Mouse (Mus musculus) myocyte (in vitro differentiated cells): ENCODE measurements around the gene Nrros.

Source experiments
- E2F4 ChIP-seq: IDR thresholded peaks from one replicate; pipeline ENCODE4 v1.6.1; 2011; ENCODE audit warnings: mild to moderate bottlenecking, control low read depth, moderate library complexity; ENCODE audit not compliant: insufficient read depth
- MAX ChIP-seq: IDR thresholded peaks from one replicate; pipeline ENCODE4 v1.6.1; 2011; ENCODE audit warnings: low read depth, mild to moderate bottlenecking, control low read depth
- MYOD1 ChIP-seq, 3 experiments: IDR thresholded peaks; one replicate each; pipeline ENCODE4 v1.6.1; 2011; ENCODE audit warnings: control low read depth in 2 of 3, low read depth in 2 of 3, mild to moderate bottlenecking in 2 of 3, moderate library complexity in 1 of 3; ENCODE audit not compliant: insufficient read length in 2 of 3, control insufficient read depth in 1 of 3
- MYOG ChIP-seq, 3 experiments: IDR thresholded peaks; one replicate each; pipeline ENCODE4 v1.6.1; 2011; ENCODE audit warnings: control low read depth in 2 of 3, low read depth in 2 of 3, mild to moderate bottlenecking in 2 of 3; ENCODE audit not compliant: insufficient read length in 2 of 3, control insufficient read depth in 1 of 3, insufficient read depth in 1 of 3
- POLR2A ChIP-seq: IDR thresholded peaks from one replicate; pipeline ENCODE4 v1.6.1; 2011; ENCODE audit warnings: low read depth, mild to moderate bottlenecking, control low read depth, moderate library complexity; ENCODE audit not compliant: insufficient read length
- TCF12 ChIP-seq: IDR thresholded peaks from one replicate; pipeline ENCODE4 v1.6.1; 2011; ENCODE audit warnings: mild to moderate bottlenecking, control low read depth; ENCODE audit not compliant: poor library complexity, insufficient read depth, severe bottlenecking

- TF ChIP-seq POLR2A (no peak), MAX (no peak), TCF12 (no peak), MYOD1 (IDR thresholded peaks at IDR 0.05; ENCODE audit: control insufficient read depth in 1 of 3, insufficient read length in 2 of 3, low read depth in 2 of 3) (no peak), E2F4 (no peak), MYOG (IDR thresholded peaks at IDR 0.05; ENCODE audit: control insufficient read depth in 1 of 3, insufficient read depth in 1 of 3, insufficient read length in 2 of 3, low read depth in 2 of 3) (no peak)
Measured at GRCm38 (mm10) chr16:32116186-32116585, 49.2 kb downstream of the Nrros start.
